Mouse (Mus musculus) adrenal gland, adult 2 months (tissue): ENCODE results near the gene Tapbp. TPM values are rescaled to one million over a fixed set of nuclear protein-coding genes. Genes with fewer than 3 reads are reported as not detected.
A peak's percentile ranks its signal among the peaks of the same experiment; 100 is the strongest.

ENCODE experiments used
- DNase-seq: peaks from one replicate; pipeline ENCODE4 v3.0.0; 2021
- polyA plus RNA-seq: library from polyadenylated mRNA; depleted of rRNA; stranded (reverse); fragments of >200 nt; gene quantifications from 2 replicates; pipeline ENCODE4 v1.2.3, GENCODE M21; 2012
- total RNA-seq, 2 experiments: library from RNA; stranded (reverse); gene quantifications; 2 replicates each; pipeline ENCODE4 v1.2.3; 2021

The Tapbp gene
- total and polyA plus RNA-seq, 3 experiments = 151 to 244 (median 171) TPM

DNA sequence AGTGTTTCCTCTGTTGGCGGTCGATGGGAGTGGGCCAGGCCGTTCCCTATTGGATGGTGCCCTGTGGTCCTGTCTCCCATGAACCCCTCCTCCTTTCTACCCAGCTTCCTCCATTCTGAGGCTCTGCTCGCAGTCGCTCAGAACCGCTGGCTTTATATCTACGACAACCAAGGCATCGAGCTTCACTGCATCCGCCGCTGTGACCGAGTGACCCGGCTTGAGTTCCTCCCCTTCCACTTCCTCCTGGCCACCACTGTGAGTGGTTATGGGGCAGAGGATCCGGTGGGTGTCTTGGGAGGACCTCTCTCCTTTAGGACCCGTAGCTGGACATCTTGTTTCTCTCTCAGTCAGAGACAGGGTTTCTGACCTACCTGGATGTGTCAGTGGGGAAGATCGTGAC, 27.8 kb downstream of the Tapbp start:
- DNase-seq = no peak

DNA sequence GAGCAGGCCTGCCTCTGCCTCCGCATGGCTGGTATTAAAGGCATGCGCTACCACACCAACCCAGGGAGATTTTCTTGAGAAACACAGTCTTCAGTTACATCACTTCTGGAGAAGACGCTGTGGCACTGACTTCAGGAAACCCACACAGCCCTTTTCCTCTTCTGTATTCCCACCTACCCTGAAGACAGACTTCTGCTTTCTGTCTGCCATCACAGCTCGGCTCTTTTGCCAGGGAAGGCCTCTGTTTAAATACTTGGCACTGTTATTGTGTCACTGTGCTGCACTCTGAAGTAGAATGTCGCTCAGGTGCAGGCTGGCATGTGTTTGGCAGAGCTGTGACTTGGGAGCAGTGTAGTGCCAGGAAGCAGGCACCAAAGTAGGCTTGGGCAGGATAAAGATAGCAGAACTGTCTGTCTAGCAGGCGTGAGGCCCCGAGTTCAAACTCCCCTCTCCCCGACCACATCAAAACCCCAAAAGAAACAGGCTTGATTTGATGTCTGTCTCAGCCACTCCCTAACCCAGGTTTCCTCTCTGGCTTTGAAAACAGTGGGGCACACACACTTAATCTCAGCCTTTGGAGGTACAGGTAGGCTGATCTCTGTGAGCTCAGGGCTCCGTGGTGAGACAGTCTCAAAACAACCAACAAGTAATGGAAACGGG, 31.9 kb downstream of the Tapbp start:
- DNase-seq = no peak

DNA sequence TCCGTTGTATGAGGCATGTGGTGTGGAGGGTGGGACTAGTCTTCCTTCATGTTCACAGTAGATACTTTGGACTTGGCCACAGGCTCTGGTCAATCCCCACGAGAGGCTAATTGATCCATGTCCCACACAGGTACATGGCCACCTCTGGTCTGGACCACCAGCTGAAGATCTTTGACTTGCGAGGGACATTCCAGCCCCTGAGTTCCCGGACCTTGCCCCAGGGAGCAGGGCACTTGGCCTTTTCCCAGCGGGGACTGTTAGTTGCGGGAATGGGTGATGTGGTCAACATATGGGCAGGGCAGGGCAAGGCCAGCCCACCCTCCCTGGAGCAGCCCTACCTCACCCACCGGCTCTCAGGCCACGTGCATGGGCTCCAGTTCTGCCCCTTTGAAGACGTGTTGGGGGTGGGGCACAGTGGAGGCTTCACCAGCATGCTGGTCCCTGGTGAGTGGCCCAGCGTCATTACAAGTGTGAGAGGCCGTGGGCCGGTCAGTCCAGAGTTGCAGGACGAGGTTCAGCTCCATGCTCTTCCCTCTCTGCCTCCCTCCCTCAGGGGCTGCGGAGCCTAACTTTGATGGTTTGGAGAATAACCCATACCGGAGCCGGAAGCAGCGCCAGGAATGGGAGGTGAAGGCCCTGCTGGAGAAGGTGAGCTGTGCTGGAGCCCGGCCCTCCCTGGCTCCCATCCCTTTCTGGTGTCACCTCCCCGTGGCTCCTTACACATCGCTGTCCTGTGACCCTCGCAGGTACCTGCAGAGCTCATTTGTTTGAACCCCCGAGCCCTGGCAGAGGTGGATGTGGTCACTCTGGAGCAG, 32.6 kb downstream of the Tapbp start:
- no peak for DNase-seq

DNA sequence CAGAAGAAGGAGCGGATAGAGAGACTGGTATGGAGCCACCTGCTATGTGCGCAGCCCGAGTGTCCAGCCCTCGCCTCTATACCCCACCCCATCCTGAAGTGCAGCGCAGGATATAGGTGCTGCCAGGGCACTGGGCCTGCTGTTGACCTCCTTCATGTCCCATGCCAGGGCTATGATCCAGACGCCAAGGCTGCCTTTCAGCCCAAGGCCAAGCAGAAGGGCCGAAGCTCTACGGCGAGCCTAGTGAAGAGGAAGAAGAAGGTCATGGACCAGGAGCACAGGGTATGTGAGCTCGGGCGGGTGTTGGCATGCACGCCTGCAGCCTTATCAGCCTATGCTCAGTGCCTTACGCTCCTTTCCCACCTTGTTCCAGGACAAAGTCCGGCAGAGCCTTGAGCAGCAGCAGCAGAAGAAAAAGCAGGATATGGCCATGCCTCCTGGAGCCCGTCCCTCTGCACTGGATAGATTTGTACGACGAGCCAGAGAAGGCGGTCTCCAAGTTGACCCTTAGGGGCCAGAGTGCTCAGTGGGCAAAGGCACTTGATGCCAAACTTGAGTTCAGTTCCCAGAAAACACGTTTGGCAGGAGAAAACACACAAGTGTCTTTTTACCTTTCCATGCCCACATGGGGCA, 33.3 kb downstream of the Tapbp start:
- peak; percentile 72 for DNase-seq

DNA sequence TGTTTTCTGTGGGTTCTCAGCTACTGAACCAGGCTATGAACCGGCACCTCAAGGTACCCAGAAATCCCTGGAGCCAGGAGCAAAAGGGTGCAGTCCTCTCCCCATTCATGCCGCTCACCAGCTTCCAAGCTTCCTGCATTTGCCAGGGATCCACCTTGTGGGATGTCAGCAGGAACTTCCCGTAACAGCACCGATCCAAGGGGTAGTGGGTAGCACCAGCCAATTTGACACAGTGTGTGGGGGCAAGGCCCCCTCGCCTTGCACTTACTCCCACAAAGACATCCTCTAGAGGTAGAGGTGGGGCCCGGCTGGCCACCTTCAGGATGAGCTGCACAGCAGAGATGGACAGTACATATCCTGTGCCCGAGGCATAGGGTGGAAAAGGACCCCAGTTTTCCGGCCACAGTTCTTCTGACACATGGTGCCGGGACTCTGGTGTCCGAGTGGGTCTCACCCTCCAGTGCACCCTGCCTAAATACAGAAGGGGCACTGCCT, 34.5 kb downstream of the Tapbp start:
- no peak for DNase-seq

DNA sequence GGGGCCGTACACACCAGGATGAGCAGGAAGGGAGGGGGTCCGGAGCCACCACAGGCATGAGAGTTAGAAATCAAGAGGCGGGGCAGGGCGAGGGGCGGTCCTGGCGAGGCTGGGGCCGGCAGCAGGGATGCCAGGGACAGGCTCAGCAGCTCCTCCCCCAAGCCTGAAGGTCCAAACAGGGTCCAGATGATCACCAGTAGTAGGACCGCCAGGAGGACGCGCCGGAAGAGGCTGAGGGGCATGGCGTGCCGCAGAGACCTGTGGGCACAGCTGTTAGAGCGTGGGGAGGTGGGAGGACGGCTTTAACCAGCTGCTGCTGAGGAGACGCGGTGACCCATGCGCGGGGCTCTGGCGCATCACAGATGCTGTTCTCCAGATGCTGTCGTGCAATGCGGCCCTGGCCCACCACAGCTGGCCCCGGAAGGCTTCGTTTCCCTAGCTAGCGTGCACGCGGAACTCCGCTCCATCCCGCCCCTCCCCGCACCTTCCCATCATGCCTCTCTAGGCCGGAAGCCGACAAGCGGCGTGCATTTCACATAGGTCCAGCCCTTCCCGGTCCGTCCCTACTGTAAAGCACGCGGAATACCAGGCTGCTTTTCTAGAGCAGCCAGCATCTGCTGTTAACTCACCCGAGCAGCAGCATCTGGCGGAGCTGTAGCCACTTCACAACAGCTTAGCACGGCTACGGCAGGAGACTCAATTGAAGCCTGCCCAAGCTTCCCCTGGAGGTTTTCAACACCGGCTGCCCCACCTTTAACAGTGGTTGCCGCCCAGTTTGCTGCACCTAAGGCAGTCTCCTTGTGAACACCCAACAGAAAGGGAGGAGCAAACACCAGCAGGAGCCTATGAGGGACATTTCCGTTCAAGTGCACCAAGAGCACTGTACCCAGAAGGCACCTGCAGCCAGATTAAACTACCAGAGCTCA, 35.6 kb downstream of the Tapbp start, which contains the start of gene B3galt4:
B3galt4 (minus strand) TSS at position 468 of the 926 bp plus-strand sequence.
- peak; percentile 88 for DNase-seq

DNA sequence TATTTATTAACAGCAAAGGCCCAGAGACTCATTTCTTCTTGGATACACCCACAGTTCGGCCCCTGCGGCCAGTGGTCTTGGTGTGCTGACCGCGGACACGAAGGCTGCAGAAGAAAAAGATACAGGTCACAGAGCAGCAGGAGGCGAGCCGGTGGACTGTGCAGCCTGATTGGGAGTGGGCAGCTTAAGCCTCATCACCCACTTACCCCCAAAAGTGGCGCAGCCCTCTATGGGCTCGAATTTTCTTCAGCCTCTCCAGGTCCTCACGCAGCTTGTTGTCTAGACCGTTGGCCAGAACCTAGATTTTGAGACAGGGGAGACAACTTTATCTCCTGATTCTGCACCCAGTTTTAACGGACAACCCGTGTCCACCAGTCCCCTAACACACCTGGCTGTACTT, 36.3 kb downstream of the Tapbp start:
- peak; percentile 12 for DNase-seq

DNA sequence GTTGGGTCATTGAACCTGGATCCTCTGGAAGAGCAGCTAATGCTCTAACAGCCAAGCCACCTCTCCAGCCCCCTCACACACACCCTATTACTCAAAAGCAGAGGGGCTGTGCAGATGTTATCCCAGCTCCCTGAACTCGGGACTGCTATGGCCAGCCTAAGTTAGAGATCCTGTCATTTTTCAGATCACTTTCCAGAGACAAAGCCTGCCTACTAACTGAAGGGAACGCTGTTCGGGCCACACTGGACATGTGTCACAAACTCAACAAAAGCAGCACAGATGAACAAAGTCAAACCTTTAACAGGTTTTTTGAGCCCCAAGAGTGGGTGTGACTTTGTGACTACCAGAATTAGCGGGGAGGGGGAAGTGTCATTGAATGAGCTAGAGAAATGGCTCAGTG, 37.2 kb downstream of the Tapbp start:
- DNase-seq = no peak

DNA sequence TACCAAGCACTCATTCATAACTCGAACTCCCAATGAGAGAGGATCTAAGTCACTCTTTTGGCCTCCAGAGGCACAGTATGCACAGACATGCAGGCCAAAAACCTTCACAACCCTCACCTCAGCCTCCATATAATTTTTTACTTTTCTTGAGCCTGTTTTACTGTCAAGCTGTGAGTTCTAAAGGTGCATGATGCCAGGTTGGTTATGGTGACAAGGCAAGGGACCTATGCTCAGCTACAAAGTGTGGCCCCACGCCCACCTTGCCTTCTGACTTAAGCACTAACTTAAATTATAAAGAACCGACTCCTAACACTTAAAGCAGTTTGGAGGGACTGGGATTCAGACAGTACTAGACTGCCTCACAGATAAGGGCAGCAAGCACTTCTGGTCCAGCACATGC, 37.6 kb downstream of the Tapbp start:
- DNase-seq = peak; percentile 1

DNA sequence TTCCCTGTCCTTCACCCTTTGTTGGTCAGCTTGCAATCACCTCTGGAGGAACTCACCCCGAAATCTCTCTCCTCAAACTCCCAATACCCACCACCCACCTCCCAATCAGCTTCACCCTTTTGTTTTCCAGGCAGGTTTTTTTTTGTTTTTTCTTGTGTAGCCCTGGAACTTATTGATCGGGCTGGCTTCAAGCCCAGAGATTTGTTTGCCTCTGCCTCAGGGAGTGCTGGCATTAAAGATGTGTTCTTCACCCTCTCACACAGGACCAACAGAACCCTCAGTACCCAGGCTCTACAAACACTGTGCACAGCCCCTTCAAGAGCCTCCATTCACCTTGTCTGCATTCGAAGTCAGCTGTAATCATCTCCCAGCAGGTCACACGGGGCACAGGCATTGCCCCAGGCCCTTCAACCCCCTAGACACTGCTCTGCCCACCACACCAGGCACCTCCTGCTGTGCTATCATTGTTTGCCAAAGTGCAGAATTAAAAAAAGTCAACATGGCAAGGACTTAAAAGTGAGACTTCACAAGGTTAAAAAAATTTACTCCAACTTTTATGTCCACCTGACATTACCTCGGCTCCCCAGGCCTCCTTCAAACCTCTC, 38.4 kb downstream of the Tapbp start:
- DNase-seq = peak; percentile 4

DNA sequence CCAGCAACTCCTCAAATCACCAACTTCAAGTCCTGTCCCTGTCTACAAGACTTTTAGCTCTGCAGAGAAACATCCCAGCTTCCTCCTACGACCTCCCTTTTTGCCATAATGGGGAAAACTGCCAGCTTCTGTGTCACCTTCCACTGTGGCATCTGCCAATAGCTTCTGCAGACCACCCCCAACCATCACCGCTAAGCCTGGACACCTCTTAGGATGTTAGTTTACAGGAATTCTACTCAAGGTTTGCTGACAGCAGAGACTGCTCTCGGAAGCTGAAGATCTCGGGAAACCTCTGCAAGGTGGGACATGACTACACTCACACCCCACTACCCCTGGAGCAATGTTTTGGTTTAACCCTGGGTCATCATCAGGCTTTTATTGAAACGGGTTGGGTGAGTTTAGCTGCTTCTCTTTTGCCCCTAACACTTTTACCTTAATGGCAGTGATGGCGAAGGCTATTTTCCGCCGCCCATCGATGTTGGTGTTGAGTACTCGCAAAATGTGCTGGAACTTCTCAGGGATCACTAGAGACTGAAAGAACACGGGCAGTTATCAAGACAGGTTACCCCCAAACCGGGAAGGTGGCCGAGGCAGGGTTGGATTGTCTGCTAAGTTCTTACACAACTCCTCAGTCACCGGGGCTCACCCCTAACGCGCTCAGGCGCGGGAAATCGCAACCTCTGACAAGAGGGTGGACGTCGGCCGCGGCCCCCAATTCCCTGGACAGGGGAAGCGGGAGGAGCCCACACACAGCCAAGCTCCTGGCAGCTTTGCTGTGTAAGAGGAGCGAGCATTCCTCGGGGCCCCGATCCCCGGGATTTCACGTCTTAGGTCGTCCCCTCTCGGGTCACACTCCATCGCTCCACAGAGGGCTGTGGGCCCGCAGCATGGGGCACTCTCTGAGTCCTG, 39.2 kb downstream of the Tapbp start:
- DNase-seq = no peak

DNA sequence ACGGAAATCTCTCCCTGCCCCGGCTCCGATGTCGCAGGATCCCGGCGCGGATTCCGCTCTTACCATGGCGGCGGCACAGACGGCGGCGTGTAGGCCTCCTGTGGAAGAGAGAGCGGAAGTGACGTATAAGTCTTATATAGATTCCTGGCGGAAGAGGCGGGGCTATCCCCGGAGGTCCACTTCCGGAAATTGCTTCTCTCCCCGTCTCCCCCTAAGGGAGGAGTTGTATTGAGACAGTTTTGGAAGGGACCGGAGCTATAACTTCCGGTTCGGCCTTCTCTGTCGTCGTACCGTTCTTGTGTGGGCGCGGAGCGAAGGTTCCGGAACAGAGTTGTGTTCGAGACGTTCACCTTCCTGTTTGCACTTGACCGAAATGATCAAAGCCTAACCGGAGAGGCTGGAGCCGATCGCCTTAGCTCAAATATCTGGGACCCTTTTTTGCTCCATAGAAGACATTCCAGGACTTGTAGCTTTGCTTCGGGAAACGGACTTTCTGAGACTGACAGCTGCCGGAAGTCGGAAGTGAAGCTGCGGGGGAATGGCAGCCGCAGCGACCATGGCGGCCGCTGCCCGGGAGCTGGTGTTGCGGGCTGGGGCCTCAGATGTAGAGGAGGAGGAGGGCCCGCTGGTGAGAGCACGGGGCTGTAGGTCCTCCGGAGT, 40.0 kb downstream of the Tapbp start, which contains the start of the genes Vps52 and Rps18:
Vps52 (plus strand) TSS at position 258 of the 660 bp plus-strand sequence.
Rps18 (minus strand) TSS at position 447 of the 660 bp plus-strand sequence.
- DNase-seq = peak; percentile 95

DNA sequence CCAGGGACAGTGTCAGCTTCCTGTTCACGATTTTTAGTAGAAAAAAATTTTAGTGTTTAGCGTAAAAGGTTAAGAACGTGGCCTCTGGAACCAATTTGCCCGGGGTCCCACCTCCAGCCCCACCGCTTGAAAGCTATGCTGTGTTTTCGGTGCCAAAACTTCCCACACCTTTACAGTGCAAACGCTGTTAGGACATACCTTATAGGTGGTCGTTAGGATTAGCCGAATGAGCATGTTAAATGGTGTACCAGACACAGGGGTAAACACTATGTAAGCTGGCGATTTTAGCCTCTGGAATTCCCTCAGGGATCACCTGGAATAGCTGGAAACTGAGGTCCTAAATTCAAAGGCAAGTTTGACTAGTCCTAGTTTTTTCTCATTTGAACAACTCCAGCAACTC, 40.6 kb downstream of the Tapbp start:
- DNase-seq = no peak

DNA sequence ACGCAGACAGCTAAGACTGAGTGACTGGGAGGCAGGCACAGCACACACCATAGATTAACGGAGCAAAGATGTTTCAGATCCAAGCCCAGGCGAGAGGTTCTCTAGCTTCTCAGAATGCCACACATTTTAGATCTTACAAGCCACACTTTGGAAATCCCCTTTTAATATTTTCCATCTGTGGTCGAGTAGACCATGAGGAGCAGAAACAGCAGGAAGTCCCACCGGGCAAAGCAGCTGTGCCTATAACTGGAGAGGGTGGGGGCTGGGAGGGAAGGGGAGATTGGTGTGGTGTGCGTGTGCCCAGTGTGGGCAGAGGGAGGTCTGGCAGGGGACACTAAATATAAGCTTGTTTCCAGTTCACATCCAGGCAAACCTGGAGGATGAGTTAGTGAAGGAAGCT, 41.8 kb downstream of the Tapbp start:
- DNase-seq = no peak

DNA sequence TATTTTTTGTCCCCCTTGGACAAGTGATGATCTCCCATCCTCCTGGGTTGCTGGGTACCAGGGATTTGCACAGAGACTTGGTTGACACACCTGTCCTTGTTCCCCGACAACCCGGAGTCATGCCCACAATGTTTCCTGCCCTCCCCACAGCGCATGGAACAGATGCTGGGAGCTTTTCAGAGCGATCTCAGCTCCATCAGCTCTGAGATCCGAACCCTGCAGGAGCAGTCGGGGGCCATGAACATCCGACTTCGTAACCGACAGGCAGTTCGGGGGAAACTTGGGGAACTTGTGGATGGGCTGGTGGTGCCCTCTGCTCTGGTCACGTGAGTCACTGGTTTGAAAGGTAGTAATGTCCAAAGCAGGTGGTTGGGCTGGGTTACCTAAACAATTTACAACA, 42.8 kb downstream of the Tapbp start:
- DNase-seq = no peak

DNA sequence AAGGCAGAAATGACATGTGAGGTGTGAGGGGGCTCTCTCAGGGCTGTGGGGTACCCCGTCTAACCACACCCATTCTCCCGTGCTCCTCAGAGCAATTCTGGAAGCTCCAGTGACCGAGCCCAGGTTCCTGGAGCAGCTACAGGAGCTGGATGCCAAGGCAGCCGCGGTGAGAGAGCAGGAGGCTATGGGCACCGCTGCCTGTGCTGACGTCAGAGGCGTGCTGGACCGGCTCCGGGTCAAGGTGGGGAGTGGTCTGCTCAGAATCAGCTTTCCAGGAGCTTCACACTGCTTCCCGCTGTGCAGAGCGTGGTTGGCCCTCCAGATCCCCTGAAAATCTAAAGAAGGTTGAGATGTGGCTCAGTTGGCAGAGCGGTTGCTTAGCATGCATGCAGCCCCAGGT, 43.4 kb downstream of the Tapbp start:
- no peak for DNase-seq

DNA sequence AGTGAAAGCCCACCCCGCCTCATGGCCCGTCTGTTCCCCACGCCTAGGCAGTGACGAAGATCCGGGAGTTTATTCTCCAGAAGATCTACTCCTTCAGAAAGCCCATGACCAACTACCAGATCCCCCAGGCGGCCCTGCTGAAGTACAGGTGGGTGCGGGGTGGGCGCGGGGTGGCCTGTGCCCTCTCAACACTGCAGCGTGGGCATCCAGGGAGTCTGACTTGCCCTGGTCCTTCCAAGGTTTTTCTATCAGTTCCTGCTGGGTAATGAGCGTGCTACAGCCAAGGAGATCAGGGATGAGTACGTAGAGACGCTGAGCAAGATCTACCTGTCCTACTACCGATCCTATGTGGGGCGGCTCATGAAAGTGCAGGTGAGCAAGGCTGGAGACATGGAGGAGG, 44.2 kb downstream of the Tapbp start:
- no peak for DNase-seq

DNA sequence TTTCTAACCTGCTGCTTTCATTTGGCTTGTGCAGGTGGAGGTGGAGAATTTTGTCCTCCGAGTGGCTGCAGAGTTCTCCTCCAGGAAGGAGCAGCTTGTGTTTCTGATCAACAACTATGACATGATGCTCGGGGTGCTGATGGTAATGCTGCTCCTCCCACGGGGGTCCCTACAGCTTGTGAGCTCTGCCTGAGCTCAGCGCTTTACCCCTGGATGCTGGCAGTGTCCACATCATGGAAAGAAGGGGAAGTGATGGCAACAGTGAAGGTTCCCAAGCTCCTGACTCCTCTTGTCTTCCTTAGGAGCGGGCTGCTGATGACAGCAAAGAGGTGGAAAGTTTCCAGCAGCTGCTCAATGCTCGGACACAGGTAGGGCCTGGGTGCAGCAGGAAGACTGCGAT, 47.2 kb downstream of the Tapbp start:
- no peak for DNase-seq

DNA sequence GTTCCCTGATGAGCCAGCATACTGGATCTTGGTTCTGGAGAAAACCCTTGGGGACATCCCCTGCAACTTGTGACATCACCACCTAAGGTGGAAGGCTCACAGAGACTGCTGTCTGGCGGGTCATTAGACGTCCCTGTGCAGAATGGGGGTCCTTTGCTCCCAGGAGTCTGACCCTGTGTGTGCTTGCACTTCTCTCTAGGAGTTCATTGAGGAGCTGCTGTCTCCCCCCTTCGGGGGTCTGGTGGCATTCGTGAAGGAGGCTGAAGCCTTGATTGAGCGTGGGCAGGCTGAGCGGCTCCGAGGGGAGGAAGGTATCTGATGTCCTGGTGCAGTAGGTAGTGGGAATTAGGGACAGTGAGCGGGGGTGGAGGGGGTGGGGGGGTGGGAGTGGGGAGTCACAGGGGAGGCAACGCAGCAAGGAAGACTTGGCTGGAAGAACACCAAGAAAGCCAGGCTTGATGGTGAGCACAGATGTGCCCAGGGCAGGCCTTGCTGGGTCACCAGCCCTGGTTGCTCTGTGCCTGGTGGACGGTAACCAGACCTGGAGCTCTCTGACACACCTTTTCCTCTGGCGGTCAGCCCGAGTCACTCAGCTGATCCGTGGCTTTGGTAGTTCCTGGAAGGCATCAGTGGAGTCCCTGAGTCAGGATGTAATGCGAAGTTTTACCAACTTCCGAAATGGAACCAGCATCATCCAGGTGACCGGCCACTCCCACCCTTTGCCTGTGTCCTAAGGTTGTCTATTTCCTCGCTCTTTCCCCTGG, 49.6 kb downstream of the Tapbp start:
- DNase-seq = no peak
